Mouse (Mus musculus): Measurements from ENCODE around the gene Spata32.

Gene Spata32

DNA sequence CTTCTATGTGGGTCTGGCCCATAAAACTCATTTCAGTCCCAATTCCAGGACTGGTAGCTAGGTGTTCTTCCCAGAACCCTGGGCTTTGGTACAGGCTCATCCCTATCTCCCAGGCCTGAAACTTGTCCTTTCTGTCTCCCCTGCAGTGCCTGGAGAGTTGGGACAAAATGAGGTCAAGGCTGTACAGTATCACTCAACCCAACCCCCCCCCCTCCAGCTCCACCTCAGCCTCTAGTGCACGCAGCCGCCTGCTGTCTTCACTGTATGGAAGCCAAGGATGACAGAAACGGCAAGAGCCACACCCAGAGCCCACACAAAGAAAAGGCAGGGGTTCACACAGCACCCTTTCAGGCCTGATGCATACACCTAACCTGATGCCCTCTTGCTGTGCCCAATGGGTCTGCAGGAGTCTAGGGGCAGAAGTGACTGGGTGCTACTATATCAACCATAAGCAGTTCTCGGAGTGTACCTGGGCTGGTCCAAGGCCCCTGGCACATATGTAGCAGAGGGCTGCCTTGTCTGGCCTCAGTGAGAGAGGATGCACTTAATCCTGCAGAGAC, 28.6 kb upstream of the Spata32 start:
- 33% methylated on average over 4 of the region's 4 CpGs for WGBS

DNA sequence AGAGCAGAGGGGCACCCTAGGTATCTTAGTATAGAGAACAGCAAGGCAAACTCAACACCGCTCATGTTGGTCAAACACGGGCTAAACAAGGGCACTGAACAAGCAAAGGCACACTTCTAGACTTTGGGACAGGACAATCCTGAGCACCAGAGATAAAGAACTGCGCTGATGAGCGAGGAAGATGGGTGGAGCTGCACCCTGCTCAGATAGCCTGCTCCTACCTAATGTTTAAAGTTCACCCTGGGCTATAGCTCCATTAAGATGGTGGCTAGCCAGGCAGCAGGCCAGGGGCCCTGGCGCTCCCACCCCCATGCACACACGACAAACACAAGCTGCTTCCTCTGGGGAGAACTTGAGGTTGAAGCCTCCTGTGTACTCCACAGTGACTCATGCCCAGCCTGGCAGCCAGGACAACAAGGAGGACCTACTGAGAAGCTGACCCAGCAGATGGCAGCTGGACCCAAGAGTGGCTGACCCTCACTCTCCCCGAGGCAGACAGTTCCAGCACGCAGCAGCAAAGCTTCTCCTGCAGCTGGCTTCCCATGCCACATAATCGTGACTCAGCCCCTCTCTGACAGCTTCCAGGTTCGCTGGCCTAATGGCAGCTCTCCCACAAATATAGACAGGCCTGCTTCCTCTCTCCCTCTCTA, 28.0 kb upstream of the Spata32 start:
- 49% methylated on average over 10 of the region's 10 CpGs for whole genome bisulfite sequencing

DNA sequence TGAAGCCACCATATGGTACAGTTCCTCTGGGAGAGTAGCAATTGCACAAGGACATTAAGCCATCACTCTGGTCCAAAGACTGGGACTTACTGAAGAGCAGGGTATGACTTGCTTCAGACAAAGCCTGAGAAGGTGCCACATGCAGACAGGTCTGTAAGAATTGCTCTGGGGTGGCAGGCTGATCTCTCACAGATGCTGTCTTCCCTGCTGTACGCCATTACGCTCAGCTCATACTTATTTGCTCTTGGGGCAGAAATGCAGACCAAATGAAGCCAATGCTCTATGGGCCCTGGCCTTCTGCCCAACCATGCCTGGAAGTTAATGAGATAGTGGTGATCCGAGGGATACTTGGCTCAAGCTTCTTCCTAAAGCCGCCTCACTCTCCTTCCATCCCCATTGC, 26.6 kb upstream of the Spata32 start:
- WGBS = 85% methylated on average over 4 of the region's 4 CpGs

DNA sequence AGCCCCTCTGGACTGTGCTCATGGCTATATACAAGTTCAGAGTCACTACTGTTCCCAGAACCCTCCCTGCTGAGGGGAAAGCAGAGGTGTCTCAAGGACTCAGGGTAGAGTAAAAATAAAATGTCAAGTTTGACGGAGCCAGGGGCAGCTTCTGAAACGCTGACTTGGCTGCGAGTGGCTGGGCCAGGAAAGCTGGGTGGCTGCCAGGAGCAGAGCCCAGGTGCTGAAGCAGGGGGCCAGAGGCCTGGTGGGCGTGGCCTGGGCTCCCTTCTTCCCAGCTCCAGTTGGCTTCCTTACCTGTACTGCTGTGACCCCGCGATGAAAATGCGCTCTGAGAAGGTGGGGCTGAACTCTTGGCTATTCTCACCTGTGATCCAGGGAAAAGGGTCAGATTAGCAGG, 22.5 kb upstream of the Spata32 start:
- WGBS = 45% methylated on average over 7 of the region's 7 CpGs

DNA sequence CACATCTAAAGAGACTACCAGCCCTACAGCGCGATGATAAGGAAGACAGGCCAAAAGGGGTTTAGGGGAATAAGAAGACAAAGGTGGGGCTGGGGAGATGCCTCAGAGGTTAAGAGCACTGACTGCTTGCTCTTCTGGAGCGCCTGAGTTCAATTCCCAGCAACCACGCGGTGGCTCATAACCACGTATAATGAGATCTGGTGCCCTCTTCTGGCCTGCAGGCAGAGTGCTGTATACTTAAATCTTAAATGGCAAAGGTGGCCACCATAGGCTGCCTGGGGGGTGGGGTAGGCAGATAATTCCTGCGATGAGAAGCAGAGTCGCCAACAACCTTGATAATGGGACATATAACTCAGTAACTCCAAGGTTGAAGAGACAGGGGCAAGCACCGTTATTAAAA, 19.5 kb upstream of the Spata32 start:
- WGBS = 86% methylated on average over 9 of the region's 9 CpGs

DNA sequence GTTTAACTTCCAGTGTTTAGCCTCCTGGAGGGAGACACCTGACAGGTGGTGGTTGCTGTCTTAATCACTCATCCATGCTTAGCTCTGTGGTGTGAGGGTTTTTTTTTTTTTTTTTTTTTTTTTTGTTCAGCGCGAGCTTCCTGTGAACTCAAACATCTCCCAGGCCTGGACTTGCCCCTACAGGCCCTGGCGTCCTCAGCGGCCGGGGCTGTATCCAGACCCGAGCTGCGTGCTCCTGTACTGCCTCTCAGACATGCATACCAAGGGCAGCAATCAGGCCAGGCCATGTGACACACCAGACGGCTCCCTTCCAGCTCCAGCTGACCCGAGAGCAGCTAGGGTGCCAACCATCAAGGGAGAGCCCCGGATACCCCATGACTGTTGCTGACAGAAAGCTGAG, 18.7 kb upstream of the Spata32 start:
- 84% methylated on average over 10 of the region's 10 CpGs for WGBS

DNA sequence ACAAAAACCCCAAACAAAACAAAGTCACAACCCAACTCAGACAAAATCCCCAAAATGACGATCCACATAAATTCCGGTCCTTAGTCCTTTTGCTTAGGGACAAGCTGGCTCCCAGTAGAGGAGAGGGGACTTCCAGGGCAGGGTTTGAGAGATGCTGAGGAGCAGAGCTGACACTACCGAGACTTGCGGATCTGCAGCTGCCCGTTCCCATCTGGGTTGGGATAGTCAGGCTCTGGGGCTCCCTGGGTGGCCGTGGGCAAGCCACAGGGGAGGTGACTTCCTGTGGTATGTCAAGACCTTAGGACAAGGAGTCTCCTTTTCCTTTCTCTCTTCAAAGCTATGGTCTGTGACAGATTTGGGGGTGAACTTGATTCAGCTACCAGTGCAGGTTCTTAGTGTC, 18.2 kb upstream of the Spata32 start:
- WGBS = 88% methylated on average over 6 of the region's 6 CpGs

DNA sequence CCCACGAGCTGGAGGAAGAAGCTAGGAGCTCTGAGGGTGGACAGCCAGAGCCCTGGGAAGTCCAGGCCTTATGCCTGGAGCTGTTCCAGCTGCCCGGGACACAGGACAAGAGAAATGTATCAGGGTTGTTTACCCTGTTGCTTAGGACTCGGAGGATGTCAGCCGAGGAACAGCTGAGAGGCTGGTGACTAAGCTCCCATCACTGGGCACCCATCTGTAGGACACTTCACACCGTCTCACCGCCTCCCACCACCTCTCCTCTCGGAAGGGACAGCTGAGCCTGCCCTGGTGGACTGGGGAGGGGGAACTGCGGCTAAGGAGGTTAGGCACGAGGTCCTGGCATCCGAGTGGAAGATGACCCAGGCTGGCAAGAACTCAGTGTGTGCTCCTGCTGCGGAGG, 17.5 kb upstream of the Spata32 start:
- 41% methylated on average over 11 of the region's 11 CpGs for WGBS

DNA sequence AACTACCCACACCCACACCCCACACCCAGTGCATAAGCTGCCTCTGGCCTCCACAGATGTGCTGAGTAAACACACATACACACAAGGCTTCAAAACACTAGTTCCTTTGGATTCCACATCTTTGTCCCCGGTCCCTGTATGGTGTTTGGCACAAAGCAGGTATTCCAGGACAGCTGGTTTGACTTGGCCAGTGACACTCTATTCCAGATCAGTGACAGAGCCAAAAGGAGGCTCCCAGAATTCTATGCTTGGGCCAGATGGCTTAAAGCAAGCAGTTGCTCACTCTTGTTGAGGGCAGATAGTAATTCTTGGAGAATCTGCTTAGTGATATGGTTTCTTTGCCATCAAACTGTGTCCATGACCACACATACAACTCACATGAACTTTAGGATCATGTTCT, 16.2 kb upstream of the Spata32 start:
- 62% methylated on average over 1 of the region's 1 CpGs for WGBS

DNA sequence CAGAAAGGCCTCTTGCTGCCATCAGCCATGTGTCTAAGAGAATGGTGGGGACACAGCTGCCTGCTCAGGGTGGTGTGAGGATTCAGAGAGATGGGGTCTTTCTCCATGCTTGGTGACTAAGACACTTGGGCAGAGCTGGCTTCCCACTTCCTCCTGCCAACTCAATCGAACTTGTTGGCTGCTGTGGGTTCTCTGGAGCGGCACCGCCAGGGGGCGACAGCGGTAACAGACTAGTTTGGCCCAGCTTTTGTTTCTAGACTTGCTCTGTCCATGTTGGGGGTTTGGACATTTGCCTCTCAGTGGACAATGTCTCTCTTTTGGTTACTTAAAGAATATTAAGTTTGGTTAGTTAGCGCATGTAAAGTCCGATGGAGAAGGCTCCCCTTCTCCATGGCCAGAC, 14.7 kb upstream of the Spata32 start:
- WGBS = 29% methylated on average over 7 of the region's 7 CpGs

DNA sequence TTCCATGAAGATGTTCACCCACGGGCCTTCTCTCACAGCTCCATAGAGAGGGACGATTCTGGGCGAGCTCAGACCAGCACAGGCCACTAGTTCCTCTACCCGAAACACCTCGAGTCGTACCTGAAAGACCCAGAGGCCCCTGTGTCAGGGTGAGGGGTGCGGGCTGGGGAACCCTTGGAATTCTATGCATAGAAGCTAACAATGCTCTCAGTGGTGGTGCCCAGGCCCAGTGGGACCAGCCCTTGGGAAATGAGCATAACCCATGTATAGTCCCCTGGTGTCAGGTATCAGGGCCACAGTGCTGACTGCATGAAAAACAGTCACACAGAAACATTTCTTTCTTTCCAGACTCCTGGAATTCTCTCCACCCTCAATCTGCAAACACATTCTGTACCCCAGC, 13.1 kb upstream of the Spata32 start:
- 93% methylated on average over 7 of the region's 7 CpGs for WGBS

DNA sequence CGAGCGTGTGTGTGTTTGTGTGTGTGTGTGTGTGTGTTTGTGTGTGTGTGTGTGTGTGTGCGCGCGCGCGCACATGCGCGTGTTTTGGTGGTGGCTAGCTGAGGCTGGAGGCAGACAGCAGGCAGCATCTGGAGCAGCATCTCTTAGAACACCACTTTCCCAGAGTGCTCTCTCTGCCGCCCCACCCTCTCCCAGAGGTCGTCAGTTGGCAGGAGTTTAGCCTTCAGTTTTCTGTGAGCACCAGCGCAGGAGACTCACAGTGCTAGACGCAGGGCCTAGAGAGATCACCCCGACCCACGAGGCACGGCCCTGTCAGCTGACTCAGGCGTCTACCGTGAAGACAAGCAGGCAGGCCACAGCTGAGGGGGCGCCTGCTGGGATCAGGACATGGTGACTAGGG, 12.4 kb upstream of the Spata32 start:
- 93% methylated on average over 19 of the region's 19 CpGs for WGBS

DNA sequence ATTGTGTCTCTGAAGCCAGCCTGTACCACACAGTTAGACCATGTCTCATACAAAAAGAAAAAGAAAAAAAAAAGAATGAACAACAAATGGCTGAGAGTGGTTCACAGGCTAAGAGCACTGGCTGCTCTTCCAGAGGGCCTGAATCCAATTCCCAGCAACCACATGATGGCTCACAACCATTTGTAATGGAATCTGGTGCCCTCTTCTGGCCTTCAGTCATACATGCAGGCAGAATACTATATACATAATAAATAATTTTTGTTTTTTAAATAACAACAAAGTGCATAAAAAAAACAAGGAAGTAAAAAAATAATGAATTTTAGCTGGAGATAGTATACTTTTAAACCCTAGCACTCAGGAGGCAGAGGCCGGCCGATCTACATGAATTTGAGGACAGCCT, 11.4 kb upstream of the Spata32 start:
- WGBS = 97% methylated on average over 2 of the region's 2 CpGs

DNA sequence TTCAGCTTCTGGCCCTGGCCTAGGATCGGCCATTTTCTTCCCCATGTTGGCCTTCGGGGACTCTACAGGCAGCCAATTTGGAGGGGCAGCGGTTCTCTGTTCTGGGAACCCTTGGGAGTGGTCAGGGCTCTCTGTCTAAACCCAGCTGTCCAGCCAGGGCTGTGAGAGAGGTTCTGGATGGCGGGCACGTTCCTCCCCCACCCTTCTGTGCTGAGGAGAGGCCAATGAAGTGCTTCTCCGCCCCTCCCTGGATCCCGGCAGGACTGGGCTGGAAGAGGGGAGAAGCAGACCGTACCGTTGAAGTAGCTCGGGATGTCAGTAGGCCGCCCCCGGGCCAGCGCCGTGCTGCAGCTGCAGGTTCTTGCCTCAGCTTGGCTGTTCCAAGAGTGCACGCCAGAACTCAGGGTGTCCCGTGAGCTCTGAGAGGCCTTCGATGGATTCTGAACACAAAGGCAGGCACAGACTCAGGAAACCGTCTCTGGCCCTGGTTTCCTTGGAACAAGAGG, 5.8 kb upstream of the Spata32 start:
- WGBS = 68% methylated on average over 18 of the region's 18 CpGs

DNA sequence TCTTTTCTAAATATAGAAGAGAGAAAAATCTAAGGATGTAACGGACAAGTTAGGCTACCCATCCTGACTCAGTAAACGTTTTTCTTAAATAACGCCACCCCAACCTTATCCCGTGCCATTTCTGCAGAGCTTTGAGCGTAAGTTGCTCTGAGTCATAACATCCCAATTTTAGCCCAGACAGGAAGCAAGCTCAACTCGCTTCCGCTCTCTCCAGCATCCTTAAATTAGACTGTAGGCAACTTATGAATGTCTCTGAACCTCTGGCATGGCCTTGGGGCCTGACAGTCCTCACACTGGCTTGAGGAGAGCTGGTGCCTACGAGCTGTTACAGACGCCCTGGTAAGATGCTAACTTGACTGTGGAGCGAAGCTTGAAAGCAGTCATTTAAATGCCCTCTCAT, 5.2 kb upstream of the Spata32 start:
- WGBS = 36% methylated on average over 10 of the region's 10 CpGs

DNA sequence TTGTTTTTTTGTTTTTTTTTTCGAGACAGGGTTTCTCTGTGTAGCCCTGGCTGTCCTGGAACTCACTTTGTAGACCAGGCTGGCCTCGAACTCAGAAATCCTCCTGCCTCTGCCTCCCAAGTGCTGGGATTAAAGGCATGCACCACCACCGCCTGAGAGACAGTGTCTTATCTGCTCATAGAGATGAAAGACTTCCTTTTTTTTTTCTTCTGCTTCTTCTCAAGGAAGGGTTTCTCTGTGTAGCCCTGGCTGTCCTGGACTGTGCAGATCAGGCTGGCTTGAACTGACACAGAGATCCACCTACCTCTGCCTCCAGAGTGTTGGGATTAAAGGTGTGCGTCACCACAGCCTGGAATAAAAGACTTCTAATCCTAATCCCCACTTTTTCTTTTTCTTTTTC, 4.5 kb upstream of the Spata32 start:
- WGBS = 82% methylated on average over 4 of the region's 4 CpGs

DNA sequence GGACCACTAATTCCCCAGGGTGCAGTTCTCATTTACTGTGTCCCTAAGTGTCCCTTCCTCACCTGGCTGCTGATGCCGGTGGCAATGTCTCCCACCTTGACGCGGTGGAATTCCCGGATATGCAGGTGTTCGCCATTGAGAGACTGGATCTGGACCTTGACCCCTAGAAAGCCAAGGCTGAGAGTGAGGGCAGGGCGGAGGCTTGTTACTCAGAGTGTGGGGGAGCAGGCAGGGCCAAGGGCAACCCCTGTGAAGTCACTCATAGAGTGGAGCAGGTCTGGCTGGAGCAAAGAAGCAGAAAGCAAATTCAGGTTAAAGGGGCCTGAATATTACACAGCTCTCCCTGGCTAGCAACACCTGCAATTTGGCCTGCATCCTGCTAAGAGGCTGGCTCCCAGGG, 3.2 kb upstream of the Spata32 start:
- 98% methylated on average over 6 of the region's 6 CpGs for WGBS

DNA sequence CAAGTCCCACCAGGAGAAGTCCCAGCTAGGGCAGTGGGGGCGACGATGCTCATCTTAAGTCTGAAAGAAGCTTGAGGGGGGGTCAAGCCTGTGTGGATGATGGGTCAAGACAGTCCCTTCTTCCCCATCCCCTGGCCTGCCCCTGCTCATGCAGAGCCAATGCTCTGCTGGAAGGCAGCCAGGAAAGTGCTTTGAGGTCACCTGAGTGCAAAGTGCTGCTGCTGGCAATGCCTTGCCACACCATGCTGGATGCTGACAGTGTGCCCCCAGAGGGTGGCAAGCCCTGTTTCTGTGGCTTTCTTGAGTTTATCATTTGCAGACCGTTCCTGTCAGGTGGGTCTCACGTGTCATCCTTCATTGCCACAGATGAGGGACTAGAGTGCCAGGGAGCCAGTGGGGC, 1.8 kb upstream of the Spata32 start:
- 81% methylated on average over 4 of the region's 4 CpGs for WGBS

DNA sequence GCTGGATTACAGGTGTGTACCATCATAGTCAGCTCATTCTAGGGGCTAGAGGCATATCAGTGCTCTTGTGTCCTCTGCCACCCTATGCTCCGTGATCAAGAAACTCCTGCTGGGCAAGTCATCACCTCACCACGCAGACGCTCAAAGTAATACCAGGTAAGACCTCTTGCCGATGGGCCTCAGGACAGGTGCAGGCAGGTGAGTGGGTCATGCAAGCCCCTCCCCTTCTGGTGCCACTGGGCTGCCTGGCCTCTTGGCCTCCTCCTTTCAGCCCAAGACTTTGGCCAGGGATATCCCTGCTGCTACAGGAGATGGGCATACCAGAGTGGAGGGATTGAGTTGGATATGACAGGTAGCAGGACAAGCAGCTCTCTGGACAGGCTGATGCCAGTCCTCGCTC, 1.0 kb upstream of the Spata32 start:
- 81% methylated on average over 5 of the region's 5 CpGs for WGBS

DNA sequence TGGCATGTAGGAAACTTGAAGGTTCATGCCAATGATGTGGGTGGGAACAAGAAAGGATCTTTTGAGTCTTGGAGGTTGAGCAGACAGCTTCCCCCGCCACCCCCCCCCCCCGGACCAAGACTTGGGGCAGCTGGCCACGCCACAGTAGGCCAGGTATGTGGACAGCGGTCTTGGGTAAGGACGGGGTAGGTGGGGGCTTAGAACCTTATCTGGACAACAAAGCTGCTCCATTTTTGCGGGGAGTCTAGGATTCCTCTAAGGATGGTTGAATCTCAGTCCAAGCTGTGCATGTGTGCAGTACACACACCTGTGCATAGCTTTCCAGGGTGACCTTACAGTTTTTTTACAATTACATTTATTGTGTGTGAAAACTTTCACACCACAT, 277 bp upstream of the Spata32 start:
- WGBS = 14% methylated on average over 6 of the region's 6 CpGs

DNA sequence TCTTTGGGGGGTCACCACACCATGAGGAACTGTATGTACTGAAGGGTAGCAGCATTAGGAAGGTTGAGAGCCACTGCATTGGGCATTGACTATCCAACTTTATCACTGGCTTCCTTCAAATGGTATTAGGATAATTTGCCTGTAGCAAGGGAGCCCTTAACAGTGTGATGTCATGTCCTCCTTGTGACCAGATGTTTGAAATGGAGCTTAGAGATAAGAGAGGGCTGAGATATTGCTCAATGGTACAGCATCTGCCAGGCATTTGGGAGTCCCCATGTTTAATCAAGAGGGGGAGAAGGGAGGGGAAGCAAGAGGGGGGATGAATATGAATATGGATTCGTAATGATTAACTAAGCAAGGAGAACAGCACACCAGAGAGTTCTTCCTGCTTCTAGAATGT, 2.9 kb downstream of the Spata32 start:
- 97% methylated on average over 1 of the region's 1 CpGs for WGBS

DNA sequence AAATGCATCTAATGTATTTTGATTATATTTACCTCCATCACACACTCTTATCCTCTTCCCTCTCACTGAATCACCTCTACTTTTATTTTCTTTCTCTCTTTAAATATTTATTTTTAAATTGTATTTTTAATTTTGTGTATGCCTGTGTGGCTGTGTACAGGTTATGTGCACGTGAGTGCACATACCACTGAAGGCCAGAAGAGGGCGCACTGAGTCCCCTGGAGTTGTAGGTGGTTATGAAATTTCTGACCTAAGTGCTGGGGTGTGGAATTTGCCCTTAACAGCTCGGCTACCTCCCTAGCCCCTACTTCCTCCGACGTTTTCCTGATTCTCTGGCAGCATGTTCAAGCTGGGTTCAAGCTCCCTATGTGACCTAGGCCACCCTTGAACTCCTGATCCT, 4.5 kb downstream of the Spata32 start:
- 92% methylated on average over 5 of the region's 5 CpGs for WGBS

DNA sequence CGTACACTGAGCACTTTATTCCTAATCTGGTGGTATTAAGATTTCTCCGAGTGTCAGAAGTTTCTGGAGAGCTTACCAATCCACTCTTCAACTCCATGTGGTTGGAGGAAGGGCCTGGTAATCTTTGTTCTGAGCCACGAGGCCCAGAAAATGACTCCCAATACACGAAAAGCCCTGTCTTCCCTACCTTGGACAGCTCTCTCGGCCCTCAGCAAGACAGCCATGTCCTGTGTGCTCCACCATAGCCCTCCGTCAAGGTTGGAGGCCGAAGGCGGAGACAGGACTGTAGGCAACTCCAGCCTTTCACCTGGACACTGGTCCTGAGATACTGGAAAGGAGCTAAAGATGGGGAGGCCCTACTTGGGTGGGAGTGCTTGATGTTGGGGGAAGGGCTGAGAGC, 7.9 kb downstream of the Spata32 start:
- WGBS = 85% methylated on average over 8 of the region's 8 CpGs

DNA sequence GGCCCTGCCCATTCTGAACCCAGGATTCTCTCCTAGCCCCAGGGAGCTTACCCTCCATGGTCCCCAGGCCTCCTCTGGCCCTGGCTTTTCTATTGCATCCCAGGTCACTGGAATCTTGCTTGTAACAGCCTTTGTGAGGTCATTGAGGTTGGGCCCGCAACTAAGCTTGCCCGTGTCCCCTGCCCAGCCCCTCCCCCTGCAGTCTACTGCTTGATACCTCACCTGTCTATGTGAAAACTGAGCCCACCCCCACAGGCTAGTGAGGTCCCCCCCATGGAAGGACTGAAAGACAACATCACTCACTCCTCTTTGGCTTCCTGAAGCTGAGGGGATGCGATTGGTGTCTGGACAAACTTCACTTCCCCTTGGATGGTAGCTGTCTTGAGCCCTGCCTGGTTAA, 9.8 kb downstream of the Spata32 start, which contains the start of gene 1700023F06Rik:
1700023F06Rik (minus strand) TSS at position 101 of the 400 bp plus-strand sequence.
- 95% methylated on average over 3 of the region's 3 CpGs for WGBS

All from cerebral cortex, adult 2 months (tissue).